Mouse (Mus musculus): ENCODE results near the gene Pik3r1.

Pik3r1 gene

GRCm38 (mm10) chr13:101680083-101680482 lies 87.9 kb downstream of the Pik3r1 start:
- 88% methylated on average over 1 of the region's 1 CpGs for WGBS

GRCm38 (mm10) chr13:101678984-101679383 lies 89.0 kb downstream of the Pik3r1 start:
- WGBS = 84% methylated on average over 1 of the region's 1 CpGs

GRCm38 (mm10) chr13:101678036-101678435 lies 90.0 kb downstream of the Pik3r1 start:
- 79% methylated on average over 4 of the region's 4 CpGs for WGBS

GRCm38 (mm10) chr13:101673876-101674275 lies 94.1 kb downstream of the Pik3r1 start:
- WGBS = 83% methylated on average over 3 of the region's 3 CpGs

GRCm38 (mm10) chr13:101668859-101669258 lies 99.2 kb downstream of the Pik3r1 start:
- 47% methylated on average over 3 of the region's 3 CpGs for WGBS

GRCm38 (mm10) chr13:101664010-101664409 lies 104.0 kb downstream of the Pik3r1 start:
- WGBS = 83% methylated on average over 5 of the region's 5 CpGs

GRCm38 (mm10) chr13:101662900-101663299 lies 105.1 kb downstream of the Pik3r1 start:
- 90% methylated on average over 1 of the region's 1 CpGs for WGBS

- 95% methylated on average over 6 of the region's 6 CpGs for WGBS
Observed at GRCm38 (mm10) chr13:101661567-101661966, 106.5 kb downstream of the Pik3r1 start.

- WGBS = 93% methylated on average over 2 of the region's 2 CpGs
Observed at GRCm38 (mm10) chr13:101660187-101660586, 107.8 kb downstream of the Pik3r1 start.

- WGBS = 94% methylated on average over 2 of the region's 2 CpGs
Observed at GRCm38 (mm10) chr13:101652131-101652530, 115.9 kb downstream of the Pik3r1 start.

GRCm38 (mm10) chr13:101641632-101642031 lies 126.4 kb downstream of the Pik3r1 start:
- WGBS = 89% methylated on average over 2 of the region's 2 CpGs

GRCm38 (mm10) chr13:101635837-101636236 lies 132.2 kb downstream of the Pik3r1 start:
- WGBS = 73% methylated on average over 1 of the region's 1 CpGs

GRCm38 (mm10) chr13:101632771-101633170 lies 135.2 kb downstream of the Pik3r1 start:
- WGBS = 60% methylated on average over 4 of the region's 4 CpGs

- WGBS = 30% methylated on average over 7 of the region's 7 CpGs
Observed at GRCm38 (mm10) chr13:101631561-101631960, 136.5 kb downstream of the Pik3r1 start.
